Mouse (Mus musculus) lung, embryonic 14.5 days (tissue): ENCODE results near the gene Zc2hc1c. TPM values are rescaled to one million over a fixed set of nuclear protein-coding genes. Genes with fewer than 3 reads are reported as not detected.
A peak's percentile ranks its signal among the peaks of the same experiment; 100 is the strongest.
"Not testable (repeated sequence)": the region's sequence is repeated elsewhere in the genome, so short reads cannot be mapped to it uniquely, and the experiment has no call there.

Experiments used
- ATAC-seq: fragments of 200-750 bp; cut with Nextera tagmentation; 2 replicates; pipeline ENCODE4 v1.8.0; 2017; ENCODE audit warnings: mild to moderate bottlenecking, moderate TSS enrichment, moderate library complexity; ENCODE audit not compliant: insufficient read depth
- DNase-seq: peaks from one replicate; pipeline ENCODE4 v3.0.0-alpha.2; 2015
- H3K27ac ChIP-seq: fragments of 300-500 bp; sonication (generic); 2 replicates; pipeline ENCODE4 v1.5.1; 2014; ENCODE audit warnings: low read depth, mild to moderate bottlenecking, moderate library complexity
- H3K27me3 ChIP-seq: fragments of 300-500 bp; sonication (generic); 2 replicates; pipeline ENCODE4 v1.6.1; 2014; ENCODE audit warnings: low read length, control low read depth; ENCODE audit not compliant: insufficient read depth
- H3K36me3 ChIP-seq: fragments of 300-500 bp; sonication (generic); 2 replicates; pipeline ENCODE4 v1.6.1; 2014; ENCODE audit warnings: control low read depth; ENCODE audit not compliant: insufficient read depth
- H3K4me1 ChIP-seq: fragments of 300-500 bp; sonication (generic); 2 replicates; pipeline ENCODE4 v1.6.1; 2014; ENCODE audit warnings: antibody characterized with exemption, control low read depth; ENCODE audit not compliant: insufficient read depth
- H3K4me2 ChIP-seq: fragments of 300-500 bp; sonication (generic); 2 replicates; pipeline ENCODE4 v1.6.1; 2014; ENCODE audit warnings: mild to moderate bottlenecking
- H3K4me3 ChIP-seq: fragments of 300-500 bp; sonication (generic); 2 replicates; pipeline ENCODE4 v1.5.1; 2014; ENCODE audit warnings: low read depth, low read length
- H3K9ac ChIP-seq: fragments of 300-500 bp; sonication (generic); 2 replicates; pipeline ENCODE4 v1.6.1; 2014
- H3K9me3 ChIP-seq: fragments of 300-500 bp; sonication (generic); 2 replicates; pipeline ENCODE4 v1.6.1; 2016; ENCODE audit warnings: low read depth, low read length, control low read depth
- CTCF ChIP-seq: IDR thresholded peaks from 2 replicates; pipeline ENCODE4 v1.5.1; 2016; ENCODE audit warnings: antibody characterized with exemption, low read depth
- WGBS: fragments of 180-500 bp; shearing (Covaris S2); extraction: QIAGEN DNeasy Blood & Tissue Kit; methylation state at CpG from one replicate; pipeline ENCODE4 v1.1.7; 2014; 5-methylcytosine and 5-hydroxymethylcytosine counted together
- polyA plus RNA-seq: library from polyadenylated mRNA; unstranded; fragments of >200 nt; fragmentation: Nextera tagmentation; extraction: Ambion mirVana; gene quantifications from 2 replicates; pipeline ENCODE4 v1.2.1, GENCODE M21; 2014

The Zc2hc1c gene
- polyA plus RNA-seq, 1 experiment from 2014 or later, result 0.93 TPM

- Histone ChIP-seq H3K4me1 (peaks cover 7% of the 10 kb centered on the region; the same call in 1 of the 2 replicates), H3K9ac (no peak overlapping the region; the same call in 1 of the 2 replicates), H3K4me3 (no peak overlapping the region), H3K36me3 (0 out of 2 replicates have a peak, but pooled peaks cover 2% of the 10 kb centered on the region), H3K27me3 (no peaks in the 10 kb centered on the region), H3K9me3 (no peaks in the 10 kb centered on the region), H3K27ac (peak overlapping the region; percentile 48; the same call in 1 of the 2 replicates), H3K4me2 (no peak overlapping the region)
- 39% methylated on average over 10 of the region's 10 CpGs for WGBS
- DNase-seq, result peak; percentile 62
- ATAC-seq, result peak; percentile 62
- TF ChIP-seq CTCF, result no peak
Observed at GRCm38 (mm10) chr12:85273508-85273907, 14.9 kb upstream of the Zc2hc1c start.

GRCm38 (mm10) chr12:85276273-85276672 lies 12.1 kb upstream of the Zc2hc1c start:
- 68% methylated on average over 5 of the region's 5 CpGs for WGBS
- Histone ChIP-seq H3K9ac (no peak overlapping the region), H3K4me2 (no peak overlapping the region), H3K27me3 (no peaks in the 10 kb centered on the region), H3K27ac (no peak overlapping the region), H3K4me1 (peaks cover 8% of the 10 kb centered on the region; the same call in 1 of the 2 replicates), H3K4me3 (no peak overlapping the region), H3K36me3 (0 out of 2 replicates have a peak, but pooled peaks cover 2% of the 10 kb centered on the region), H3K9me3 (no peaks in the 10 kb centered on the region)
- DNase-seq (no peak), ATAC-seq (no peak)
- no peak for TF ChIP-seq CTCF

- DNase-seq (no peak), ATAC-seq (no peak)
- Histone ChIP-seq H3K4me1 (peaks cover 5% of the 10 kb centered on the region; the same call in 1 of the 2 replicates), H3K9ac (no peak overlapping the region), H3K27me3 (no peaks in the 10 kb centered on the region), H3K27ac (no peak overlapping the region), H3K9me3 (no peaks in the 10 kb centered on the region), H3K4me3 (no peak overlapping the region), H3K36me3 (0 out of 2 replicates have a peak, but pooled peaks cover 2% of the 10 kb centered on the region), H3K4me2 (no peak overlapping the region)
- 0 out of 2 replicates have a peak, but pooled peaks have one; percentile 9 for TF ChIP-seq CTCF
- WGBS, result 90% methylated on average over 10 of the region's 10 CpGs
Observed at GRCm38 (mm10) chr12:85278919-85279318, 9.5 kb upstream of the Zc2hc1c start.

- TF ChIP-seq CTCF, result no peak
- no peaks in the 10 kb centered on the region for H3K27me3 ChIP-seq
- 0 out of 2 replicates have a peak, but pooled peaks cover 2% of the 10 kb centered on the region for H3K36me3 ChIP-seq
- DNase-seq, result no peak
- H3K4me2 ChIP-seq, result peak overlapping the region; percentile 96
- WGBS, result 5% methylated on average over 10 of the region's 10 CpGs
- ATAC-seq, result peak; percentile 41
- H3K4me3 ChIP-seq, result peak overlapping the region; percentile 82
- H3K9me3 ChIP-seq, result no peaks in the 10 kb centered on the region
- H3K4me1 ChIP-seq, result peaks cover 5% of the 10 kb centered on the region; the same call in 1 of the 2 replicates
- H3K9ac ChIP-seq, result peak overlapping the region; percentile 87
- peak overlapping the region; percentile 77 for H3K27ac ChIP-seq
Observed at GRCm38 (mm10) chr12:85279396-85280080, 8.9 kb upstream of the Zc2hc1c start.

GRCm38 (mm10) chr12:85280105-85280844 lies 8.1 kb upstream of the Zc2hc1c start:
- H3K4me1 ChIP-seq, result peaks cover 5% of the 10 kb centered on the region; the same call in 1 of the 2 replicates
- H3K4me2 ChIP-seq, result peak overlapping the region; percentile 96
- DNase-seq (peak; percentile 99), ATAC-seq (peak; percentile 98)
- peak overlapping the region; percentile 82 for H3K4me3 ChIP-seq
- under 1% methylated on average over 31 of the region's 31 CpGs for WGBS
- no peak for TF ChIP-seq CTCF
- 0 out of 2 replicates have a peak, but pooled peaks cover 2% of the 10 kb centered on the region for H3K36me3 ChIP-seq
- H3K9me3 ChIP-seq, result no peaks in the 10 kb centered on the region
- no peaks in the 10 kb centered on the region for H3K27me3 ChIP-seq
- peak overlapping the region; percentile 87 for H3K9ac ChIP-seq
- H3K27ac ChIP-seq, result peak overlapping the region; percentile 77

GRCm38 (mm10) chr12:85280845-85281651 lies 7.3 kb upstream of the Zc2hc1c start:
- ATAC-seq (no peak), DNase-seq (no peak)
- Histone ChIP-seq H3K9me3 (no peaks in the 10 kb centered on the region), H3K27me3 (no peaks in the 10 kb centered on the region), H3K4me1 (peaks cover 5% of the 10 kb centered on the region; the same call in 1 of the 2 replicates), H3K36me3 (0 out of 2 replicates have a peak, but pooled peaks cover 2% of the 10 kb centered on the region), H3K9ac (no peak overlapping the region), H3K27ac (no peak overlapping the region), H3K4me2 (peak overlapping the region; percentile 96), H3K4me3 (peak overlapping the region; percentile 82; the same call in 1 of the 2 replicates)
- TF ChIP-seq CTCF, result no peak
- 58% methylated on average over 12 of the region's 12 CpGs for WGBS

- not testable (repeated sequence) for H3K27ac ChIP-seq, H3K27me3 ChIP-seq, H3K4me3 ChIP-seq, H3K4me1 ChIP-seq, DNase-seq, H3K9ac ChIP-seq, H3K4me2 ChIP-seq, H3K36me3 ChIP-seq, ATAC-seq, H3K9me3 ChIP-seq
- 93% methylated on average over 1 of the region's 4 CpGs for WGBS
Observed at GRCm38 (mm10) chr12:85281756-85282155, 6.6 kb upstream of the Zc2hc1c start.
